Mouse (Mus musculus): ENCODE data around the gene Pxylp1. TPM values are rescaled to one million over a fixed set of nuclear protein-coding genes. Genes with fewer than 3 reads are reported as not detected.

Gene Pxylp1
- polyA plus RNA-seq, 1 experiment = 17.6 TPM

DNA sequence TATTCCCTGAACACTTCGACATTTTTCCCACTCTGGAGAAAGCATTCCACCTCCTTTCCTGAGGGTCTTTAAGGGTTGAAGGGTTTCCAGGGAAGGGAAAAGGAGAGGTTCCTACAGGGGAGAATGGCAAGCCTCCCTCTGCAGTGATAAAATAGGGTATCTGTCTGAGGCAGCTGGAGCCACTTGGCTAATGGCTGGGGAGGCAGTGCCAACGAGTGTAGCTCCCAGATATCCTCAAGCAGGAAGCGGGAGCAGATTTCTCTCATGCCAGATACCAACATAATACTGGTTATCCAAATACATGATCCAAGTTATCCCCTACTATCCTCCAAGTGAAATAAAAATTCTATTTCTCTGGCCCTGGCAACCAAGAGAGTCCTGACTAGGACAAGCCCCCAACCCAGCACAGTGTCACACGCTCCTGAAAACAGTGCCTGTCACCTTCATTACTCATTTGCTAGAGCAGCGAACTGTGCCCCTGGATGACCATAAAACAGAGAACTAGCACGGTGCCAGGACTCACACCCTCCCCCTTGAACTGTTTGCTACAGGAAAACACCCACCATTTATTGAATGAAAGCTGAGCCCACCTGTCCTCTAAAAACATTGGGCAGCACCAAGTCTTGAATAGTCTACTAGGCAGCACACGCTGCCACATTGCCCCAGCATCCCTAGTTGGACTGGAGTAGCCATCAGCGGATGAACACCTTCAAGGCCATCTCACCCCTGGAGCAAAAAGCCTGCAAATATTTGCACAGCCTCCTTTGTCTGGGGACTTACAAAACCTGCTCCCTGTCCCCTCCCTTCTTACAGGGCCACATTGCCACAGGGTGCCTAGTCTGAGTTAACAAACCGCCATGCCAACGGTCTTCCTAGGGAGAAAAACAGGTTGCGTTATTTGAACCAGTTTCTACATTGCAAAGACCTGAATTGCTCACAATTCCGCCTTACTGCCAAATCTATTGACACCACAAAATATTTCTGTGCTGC, 833 bp downstream of the Pxylp1 start:
- no peak for DNase-seq (ENCODE audit: extremely low spot score in 1 of 2, low spot score in 1 of 2)

DNA sequence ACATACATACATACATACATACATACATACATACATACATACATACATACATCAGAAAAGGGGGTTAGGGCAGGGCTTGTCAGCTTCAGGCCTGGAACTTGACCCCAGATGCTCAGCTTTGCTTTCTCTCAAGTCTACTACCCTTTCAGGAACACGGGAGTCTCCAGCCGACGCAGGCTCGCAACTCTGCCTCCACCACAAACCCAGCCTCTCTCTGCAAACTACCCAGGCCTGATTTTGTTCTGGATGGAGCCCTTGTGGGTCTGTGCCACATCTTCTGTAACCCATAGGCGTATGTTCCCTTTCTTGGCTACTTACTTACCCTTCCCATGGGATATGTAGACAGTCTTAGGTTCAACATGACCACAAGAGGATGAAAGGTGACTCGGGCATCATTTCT, 1.7 kb downstream of the Pxylp1 start:
- no peak for DNase-seq (ENCODE audit: extremely low spot score in 1 of 2, low spot score in 1 of 2)

DNA sequence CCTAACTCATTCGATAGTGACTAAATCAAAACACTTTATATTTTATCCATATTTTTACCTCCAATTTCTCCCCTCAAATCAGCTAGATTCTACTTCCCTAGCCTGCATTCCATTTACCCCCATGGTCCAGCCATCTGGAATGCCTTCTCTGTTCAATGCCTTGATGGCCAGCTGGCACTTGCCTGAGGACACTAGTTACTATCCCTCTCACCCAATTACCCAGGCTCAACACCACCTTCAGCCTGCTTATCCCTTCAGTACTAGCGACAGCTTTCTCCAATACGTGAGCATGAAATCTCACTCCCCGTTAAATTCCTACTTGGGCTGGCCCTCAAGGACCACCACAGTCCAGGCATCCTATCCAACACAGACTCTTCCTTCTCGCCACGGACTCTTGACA, 2.2 kb downstream of the Pxylp1 start:
- DNase-seq (ENCODE audit: extremely low spot score in 1 of 2, low spot score in 1 of 2) = no peak

DNA sequence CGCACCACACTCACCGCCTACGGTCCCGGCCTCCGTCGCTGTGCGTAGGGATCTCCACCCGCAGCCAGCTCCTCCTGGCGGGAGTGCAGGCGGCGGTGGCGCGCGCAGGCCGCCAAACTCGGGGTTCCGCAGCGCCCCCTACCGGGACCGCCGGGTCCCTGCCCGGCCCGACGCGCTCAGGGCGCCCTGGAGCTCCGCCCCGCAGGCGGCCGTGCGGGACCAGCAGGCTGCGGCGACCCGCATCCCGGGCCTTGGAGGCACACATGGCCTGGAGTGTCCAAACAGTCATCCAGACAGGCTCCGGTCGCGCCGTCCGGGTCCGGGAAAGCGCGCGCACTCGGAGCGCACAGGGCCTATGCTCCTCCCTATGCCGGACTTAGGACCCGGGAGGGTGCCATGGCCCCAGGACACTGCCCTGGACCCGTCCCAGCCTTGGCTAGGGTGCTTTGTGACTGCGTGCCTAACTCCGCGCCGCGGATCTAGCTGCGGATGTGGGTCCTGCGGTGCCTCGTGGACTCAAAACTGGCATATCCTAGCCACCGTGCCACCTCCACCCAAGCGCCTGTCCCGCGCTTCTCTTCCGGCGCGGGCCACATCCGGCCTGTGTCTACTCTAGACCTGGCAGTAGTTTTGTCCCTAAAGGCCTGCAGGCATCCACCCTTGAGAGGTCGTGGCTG, 3.0 kb downstream of the Pxylp1 start:
- DNase-seq (ENCODE audit: extremely low spot score in 1 of 2, low spot score in 1 of 2) = peak in 1 of 2 experiments; percentile 86

DNA sequence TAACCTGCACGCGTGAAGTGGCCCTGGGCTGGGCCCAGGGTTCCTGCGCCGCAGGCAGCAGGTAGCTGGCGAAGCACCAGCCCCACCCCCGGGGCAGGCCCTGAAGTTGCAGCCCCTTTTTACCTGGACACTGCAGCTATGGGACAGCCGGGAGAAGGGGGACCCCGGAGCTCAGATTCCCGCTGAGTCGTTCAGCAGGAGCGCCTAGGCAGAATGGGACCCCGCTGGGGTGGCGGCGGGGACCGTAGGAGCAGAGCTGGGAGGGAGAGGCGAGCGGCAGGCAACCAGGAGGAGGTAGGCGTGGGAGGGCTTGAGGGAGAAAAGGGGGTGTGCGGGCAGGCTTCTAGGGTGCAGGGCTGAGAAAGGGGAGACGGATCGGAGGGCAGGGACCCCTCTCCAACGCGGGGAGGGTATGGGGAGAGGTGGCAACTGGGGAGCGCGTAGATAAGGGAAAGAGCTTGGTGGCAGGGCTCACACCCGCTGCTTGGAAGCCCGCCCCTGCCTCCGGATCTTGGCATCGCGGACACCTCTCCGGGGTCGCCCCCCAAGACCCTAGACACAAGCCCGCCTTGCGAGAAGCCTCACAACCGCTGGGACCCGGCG, 3.6 kb downstream of the Pxylp1 start:
- DNase-seq (ENCODE audit: extremely low spot score in 1 of 2, low spot score in 1 of 2) = no peak

DNA sequence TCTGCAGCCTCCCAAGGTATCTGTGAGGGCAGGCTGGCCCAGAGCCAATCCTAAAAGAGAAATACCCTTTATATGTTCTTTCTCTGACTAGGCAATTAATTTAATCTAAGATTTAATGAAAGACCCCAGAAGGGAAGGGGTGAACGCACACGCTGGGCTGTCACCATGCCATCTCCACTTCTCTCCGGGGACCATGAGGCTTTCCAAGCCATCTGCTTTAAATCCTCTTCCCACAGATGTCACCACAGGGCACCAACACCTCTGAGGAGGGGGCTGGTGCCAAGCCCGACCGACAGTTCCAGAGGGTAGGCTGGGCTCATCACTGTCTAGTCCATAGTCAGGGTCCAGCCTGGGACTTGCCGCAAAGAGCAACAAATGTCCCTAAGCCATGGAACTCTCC, 4.5 kb downstream of the Pxylp1 start:
- no peak for DNase-seq (ENCODE audit: extremely low spot score in 1 of 2, low spot score in 1 of 2)

DNA sequence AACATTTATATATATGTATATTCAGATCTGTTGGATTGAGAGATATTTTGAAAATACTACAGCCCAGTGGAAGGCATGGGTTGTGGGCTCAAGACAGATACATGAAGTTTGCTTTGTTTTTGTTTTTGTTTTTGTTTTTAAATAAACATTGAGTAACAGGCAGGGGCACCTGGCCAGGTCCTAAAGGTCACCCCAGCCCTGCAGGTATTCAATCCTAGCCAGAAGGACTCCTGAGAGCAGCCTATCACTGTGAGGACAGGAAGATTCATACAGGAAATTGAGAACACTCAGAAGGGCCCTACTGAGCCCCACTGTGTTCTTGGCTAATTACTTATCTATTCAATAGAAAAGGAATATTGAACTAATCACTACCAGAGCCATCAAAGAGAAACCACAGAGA, 5.0 kb downstream of the Pxylp1 start:
- DNase-seq (ENCODE audit: extremely low spot score in 1 of 2, low spot score in 1 of 2) = no peak

DNA sequence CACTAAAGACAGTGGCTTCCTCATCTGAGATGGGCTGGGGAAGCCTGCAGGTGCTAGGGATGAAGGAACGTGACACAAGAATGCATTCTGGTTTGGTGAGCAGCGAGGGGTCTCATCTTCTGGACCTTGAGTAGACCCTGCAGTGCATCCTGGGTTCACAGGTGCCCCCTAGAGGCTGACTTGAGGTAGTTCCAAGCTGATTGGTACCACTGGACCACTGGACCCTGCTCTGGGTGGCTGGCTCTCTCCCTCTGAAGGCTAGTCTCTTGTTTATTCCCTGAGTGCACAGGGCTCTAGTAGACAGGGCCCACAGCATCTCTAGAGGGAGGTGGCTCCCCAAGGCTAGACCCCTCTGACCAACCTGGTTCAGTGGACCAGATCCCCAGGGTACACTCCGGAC, 6.7 kb downstream of the Pxylp1 start:
- no peak for DNase-seq (ENCODE audit: extremely low spot score in 1 of 2, low spot score in 1 of 2)

DNA sequence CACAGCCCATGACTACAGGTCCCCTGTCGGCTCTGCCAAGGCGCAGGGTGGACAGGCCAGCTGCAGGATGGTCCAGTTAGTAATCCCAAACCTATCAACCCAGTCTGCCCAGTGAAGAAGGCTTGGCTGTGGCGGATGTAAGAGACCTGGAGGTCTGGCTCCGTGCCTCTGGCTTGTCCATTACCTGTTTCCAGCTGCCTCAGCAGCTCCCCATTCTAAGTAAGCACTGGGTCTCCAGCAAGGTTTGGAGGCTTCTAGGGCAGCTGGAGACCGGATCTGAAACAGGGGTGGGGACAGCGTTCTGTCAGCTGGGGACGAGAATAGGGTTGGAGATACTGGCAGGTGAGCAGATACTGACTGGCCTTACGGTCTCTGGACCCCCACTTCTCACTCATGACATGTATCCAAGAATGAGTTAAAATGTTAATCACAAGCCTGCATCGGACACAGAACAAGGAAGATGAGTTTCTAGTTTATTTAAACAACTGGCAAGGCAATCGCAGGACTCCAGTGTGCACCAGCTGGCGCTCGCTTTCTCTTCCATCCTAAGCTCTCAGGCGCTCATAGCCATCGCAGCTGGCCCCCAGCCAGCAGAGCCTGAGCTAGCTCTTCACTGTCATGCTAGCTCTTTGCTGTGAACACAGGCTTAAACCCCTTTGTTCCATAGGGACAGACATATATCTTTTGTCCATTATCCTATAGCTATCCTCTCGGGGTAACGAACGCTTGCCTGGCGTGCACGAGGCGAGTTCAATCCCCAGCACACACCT, 9.8 kb downstream of the Pxylp1 start:
- DNase-seq (ENCODE audit: extremely low spot score in 1 of 2, low spot score in 1 of 2) = no peak

DNA sequence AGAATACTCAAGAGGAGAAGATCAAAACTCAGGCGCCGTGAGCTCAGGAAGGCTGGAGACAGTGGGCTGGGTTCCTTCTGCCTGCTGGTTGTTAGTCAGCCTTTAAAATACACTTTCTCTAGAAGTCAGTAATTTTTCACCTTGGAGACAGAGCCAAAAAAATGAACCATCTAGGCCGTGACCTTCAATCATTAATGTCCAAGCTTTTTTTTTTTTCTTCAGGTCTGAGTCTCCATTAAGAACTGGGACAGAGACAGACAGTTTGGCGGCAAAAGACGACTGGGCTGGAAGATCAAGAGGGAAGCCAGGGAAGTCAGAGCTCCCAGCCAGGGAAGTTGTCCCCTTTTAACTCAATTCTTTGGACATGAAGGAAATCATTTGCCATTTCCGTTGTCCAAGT, 10.6 kb downstream of the Pxylp1 start:
- no peak for DNase-seq (ENCODE audit: extremely low spot score in 1 of 2, low spot score in 1 of 2)

DNA sequence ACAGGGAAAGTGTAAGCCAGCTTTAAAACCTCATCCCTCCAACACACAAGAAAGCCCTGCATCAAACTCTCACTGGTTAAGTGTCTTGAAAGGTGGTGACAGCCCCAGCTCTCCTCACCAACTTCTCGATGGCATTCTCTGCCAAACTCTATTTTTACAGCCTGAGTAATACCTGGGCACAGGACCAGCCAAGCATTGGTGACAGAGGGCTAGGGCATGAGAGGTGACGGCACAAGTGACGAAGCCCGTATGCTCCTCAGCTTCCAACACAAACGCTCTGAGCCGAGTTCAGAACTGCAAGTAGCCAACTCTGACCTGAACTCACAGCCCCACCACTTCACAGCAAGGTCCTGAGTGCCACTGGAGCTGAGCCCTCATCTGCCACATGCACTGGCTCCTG, 13.4 kb downstream of the Pxylp1 start:
- DNase-seq (ENCODE audit: extremely low spot score in 1 of 2, low spot score in 1 of 2) = no peak

DNA sequence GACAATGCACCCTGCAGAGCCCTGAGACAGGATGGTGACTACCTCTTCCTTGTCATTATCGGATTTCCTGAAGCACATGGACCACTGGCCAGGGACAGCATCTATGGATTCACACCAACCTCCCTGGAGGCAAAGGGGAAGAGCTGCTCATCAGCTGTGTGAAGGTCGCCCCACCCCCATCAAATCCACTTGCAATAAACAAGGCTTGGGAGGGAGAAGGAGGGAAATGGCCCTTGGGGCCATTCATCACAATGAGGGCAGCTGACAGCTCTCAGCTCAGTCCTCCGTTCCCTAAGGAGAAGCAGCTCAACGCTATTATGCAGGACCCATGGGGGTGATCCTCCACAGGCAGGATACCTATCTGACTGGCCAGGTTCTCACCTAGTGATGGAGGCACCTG, 14.0 kb downstream of the Pxylp1 start:
- no peak for DNase-seq (ENCODE audit: extremely low spot score in 1 of 2, low spot score in 1 of 2)

DNA sequence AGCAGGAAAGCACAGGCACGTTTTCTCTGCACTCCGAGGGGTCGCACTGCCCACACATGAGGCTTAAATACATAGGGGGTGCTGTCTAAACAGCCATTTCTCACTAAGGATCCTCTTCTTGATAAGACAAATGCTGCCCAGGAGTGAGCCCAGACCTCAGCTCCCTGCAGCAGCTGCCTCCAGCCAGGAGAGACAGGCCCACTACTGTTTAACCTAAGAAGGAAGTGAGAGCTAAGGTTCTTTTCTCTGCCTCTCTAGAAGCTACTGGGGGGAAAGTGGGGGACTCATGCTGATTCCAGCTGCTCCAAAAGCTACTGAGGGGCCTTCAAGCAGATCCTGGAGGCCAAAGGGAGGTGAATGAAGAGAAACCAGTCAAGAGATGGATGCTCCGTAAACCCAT, 16.8 kb downstream of the Pxylp1 start:
- no peak for DNase-seq (ENCODE audit: extremely low spot score in 1 of 2, low spot score in 1 of 2)

DNA sequence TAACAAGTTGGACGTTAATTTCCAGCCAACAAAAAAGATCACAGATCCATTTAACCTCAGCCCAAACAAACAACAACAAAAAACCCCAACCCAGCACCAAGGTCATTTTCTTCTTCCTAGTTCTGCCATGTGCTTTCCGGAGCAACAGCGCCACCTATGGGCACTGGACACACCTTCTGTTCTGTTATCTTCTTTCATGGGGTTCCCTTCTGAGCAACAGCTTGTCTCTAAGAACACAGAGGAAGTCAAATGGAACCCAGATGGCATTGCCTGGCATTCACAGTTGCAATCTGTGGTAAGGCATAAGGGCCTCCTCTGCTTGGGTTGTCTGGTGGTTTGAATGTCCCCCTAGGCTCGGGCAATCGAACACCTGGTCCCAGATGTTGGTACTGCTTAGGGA, 19.4 kb downstream of the Pxylp1 start:
- peak in 1 of 2 experiments; percentile 79 for DNase-seq (ENCODE audit: extremely low spot score in 1 of 2, low spot score in 1 of 2)

DNA sequence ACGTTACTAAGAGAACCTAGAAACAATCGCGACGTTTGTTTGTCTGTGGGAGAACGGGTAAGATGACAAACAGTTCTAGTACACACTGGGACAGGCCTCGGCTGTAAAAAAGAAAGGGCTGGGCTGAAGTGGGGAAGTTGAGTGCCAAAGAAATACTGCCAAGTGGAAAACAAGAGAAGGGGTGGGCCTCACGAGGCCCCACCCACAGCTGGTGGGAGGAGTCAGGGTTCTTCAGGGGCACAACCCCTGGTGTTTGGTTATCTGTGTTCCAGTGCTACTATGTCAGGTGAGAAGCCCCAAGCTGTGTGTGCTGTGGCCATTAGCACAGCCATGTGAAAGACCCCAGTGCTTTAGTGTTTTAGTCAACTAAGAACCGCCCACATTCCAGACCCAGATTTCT, 22.4 kb downstream of the Pxylp1 start:
- no peak for DNase-seq (ENCODE audit: extremely low spot score in 1 of 2, low spot score in 1 of 2)

DNA sequence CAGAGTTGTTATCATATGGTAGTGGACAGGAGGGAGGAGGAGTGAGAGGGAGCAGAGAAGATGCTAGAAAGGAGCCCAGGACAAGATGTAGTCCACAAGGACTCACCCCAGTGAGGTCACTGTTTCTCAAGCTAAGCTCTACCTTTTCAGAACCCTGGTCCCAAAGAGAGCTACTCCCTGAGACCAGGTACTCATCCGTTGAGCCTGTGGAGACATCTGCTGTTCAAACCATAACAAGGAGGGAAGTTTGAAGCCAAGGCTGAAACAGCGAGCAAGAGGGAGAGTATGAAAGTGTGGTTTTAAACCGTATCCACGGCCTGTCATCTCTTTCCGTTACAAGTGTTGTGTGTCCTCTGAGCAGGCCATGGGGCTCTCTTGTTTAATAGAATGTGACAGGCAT, 22.9 kb downstream of the Pxylp1 start:
- no peak for DNase-seq (ENCODE audit: extremely low spot score in 1 of 2, low spot score in 1 of 2)

DNA sequence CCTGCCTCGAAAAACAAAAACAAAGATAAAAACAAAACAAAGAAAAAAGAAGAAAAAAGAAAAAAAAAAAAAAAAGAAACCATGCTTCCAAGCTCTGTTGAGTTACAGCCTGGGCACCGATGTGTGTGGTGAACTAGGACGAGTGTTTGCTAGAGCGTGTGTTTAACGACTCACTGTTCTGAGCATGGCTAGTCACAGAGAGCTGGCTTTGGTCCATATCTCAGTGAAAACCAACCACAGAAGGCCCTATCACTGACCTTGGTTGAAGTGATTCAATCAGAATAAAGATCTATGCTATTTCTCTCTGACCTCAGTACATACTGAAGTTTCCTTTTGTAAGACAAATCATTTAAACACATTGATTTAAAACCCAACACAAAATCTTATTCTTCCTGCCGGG, 23.9 kb downstream of the Pxylp1 start:
- no peak for DNase-seq (ENCODE audit: extremely low spot score in 1 of 2, low spot score in 1 of 2)

DNA sequence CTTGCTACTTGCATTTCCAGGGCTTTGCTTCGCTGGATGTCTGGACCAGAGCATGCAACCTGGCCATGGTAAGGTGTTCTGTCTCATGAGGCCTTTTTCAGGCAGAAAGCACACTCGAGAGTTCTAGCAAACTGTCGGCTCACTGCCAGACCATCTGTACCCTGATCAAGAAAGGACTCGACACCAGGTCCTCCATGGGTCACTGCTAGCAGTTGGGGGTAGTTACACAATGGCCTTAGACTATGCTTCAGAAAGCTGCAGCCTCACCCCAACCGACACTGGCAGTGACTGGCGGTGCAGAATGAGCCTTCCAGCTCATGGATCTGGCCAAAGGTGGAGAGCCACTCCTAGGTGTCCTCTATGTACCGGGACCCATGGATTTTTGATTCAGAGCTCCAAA, 25.3 kb downstream of the Pxylp1 start:
- no peak for DNase-seq (ENCODE audit: extremely low spot score in 1 of 2, low spot score in 1 of 2)

DNA sequence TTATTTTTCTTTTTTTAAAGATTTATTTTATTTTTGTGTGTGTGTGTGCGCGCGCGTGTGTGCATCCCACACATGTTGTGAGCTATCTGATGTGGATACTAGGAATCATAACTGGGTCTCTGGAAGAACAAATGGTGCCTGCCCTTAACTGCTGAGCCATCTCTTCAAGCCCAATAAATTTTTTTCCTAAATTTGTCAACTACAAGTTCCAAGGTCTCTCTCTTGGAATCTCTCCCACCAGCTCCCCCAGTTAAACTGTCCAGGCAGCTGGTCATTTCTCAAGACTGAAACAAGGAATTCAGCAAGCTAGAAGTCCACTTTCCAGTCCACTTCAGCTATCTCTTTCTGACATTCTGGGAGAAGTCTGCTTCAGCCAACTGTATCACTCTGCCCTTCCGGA, 26.3 kb downstream of the Pxylp1 start:
- no peak for DNase-seq (ENCODE audit: extremely low spot score in 1 of 2, low spot score in 1 of 2)

DNA sequence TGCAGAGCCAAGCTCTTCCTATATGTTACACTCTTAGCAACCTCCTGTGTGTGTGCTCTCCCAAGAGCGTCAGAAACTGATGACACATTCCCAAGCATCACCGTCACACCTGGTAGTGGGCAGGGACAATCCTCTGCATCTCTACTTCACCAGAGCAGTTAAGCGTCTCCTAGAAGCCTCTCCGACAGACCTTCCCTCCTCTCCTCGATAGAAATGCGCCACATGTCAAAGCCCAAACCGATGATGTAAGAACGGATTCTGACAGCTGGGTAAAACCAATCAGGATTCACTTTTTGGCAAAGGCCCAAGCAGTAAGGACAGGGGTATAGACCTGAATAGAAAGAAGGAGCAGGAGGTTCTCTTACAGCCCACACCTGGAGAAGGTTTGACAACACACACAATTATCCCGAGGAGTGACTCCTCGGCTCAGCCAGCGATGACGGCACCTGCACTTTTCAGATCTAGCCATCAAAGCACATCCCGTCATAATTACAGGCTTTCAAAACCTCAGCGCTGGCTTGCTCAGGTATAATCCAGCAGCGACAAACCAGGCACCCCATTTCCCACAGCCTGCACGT, 26.9 kb downstream of the Pxylp1 start:
- peak in 1 of 2 experiments; percentile 63 for DNase-seq (ENCODE audit: extremely low spot score in 1 of 2, low spot score in 1 of 2)
